Mouse (Mus musculus) CH12.LX (cell line): ENCODE results near the gene Creg2. TPM values are rescaled to one million over a fixed set of nuclear protein-coding genes. Genes with fewer than 3 reads are reported as not detected.

ENCODE experiments used
- DNase-seq: peaks from one replicate; pipeline ENCODE4 v3.0.0-alpha.2; 2013; ENCODE audit errors: extremely low read depth
- H3K27ac ChIP-seq: 2 replicates; pipeline ENCODE4 v1.5.1; 2012; ENCODE audit warnings: low read depth, mild to moderate bottlenecking, control low read depth, moderate library complexity; ENCODE audit not compliant: insufficient read depth
- H3K27me3 ChIP-seq: replicated peaks from 2 replicates; pipeline ENCODE3; 2012; ENCODE audit warnings: inconsistent platforms
- H3K36me3 ChIP-seq, 2 experiments: replicated peaks in 1 of 2; 2 replicates each; pipeline versions ENCODE3 to v1.6.1; 2012; ENCODE audit warnings: inconsistent platforms in 1 of 2, low read length in 1 of 2, mild to moderate bottlenecking in 1 of 2, mixed read lengths in 1 of 2, moderate library complexity in 1 of 2; ENCODE audit not compliant: control insufficient read depth in 1 of 2, insufficient read depth in 1 of 2
- H3K4me1 ChIP-seq, 2 experiments: 2 replicates each; pipeline ENCODE4 v1.6.1; 2012; ENCODE audit warnings: inconsistent platforms in 1 of 2, moderate library complexity in 1 of 2; ENCODE audit not compliant: insufficient read depth in 2 of 2, control insufficient read depth in 1 of 2
- H3K4me2 ChIP-seq: 2 replicates; pipeline ENCODE4 v1.6.1; 2012; ENCODE audit warnings: low read depth, mild to moderate bottlenecking, control low read depth; ENCODE audit not compliant: poor library complexity, insufficient read depth, severe bottlenecking
- H3K4me3 ChIP-seq, 3 experiments: fragments of 150-350 bp in 1 of 3; sonication (generic) in 1 of 3; replicated peaks in 1 of 3; 2 replicates each; pipeline versions ENCODE3 to v1.5.1; 2011 to 2012; ENCODE audit warnings: low read depth in 2 of 3, low read length in 2 of 3, mild to moderate bottlenecking in 2 of 3, moderate library complexity in 2 of 3, control low read depth in 1 of 3, improper control_type of control experiment in 1 of 3, inconsistent platforms in 1 of 3, mixed read lengths in 1 of 3; ENCODE audit not compliant: poor library complexity in 1 of 3
- H3K79me2 ChIP-seq: replicated peaks from 2 replicates; pipeline ENCODE4 v1.6.1; 2012; ENCODE audit warnings: mild to moderate bottlenecking, moderate library complexity; ENCODE audit not compliant: control insufficient read depth, poor library complexity, insufficient read depth, severe bottlenecking; ENCODE audit errors: extremely low read depth
- H3K9ac ChIP-seq: 2 replicates; pipeline ENCODE4 v1.6.1; 2012; ENCODE audit warnings: low read depth, mild to moderate bottlenecking, control low read depth, moderate library complexity; ENCODE audit not compliant: insufficient read depth
- H3K9me3 ChIP-seq: replicated peaks from 2 replicates; pipeline ENCODE3; 2012; ENCODE audit warnings: low read length, inconsistent platforms, mixed read lengths
- BHLHE40 ChIP-seq: IDR thresholded peaks from 2 replicates; pipeline ENCODE4 v1.6.1; 2011; ENCODE audit warnings: mild to moderate bottlenecking, low read depth, low read length, improper control_type of control experiment
- CHD1 ChIP-seq: IDR thresholded peaks from 2 replicates; pipeline ENCODE4 v1.6.1; 2012; ENCODE audit warnings: low read depth, low read length, improper control_type of control experiment, inconsistent platforms
- CHD2 ChIP-seq: IDR thresholded peaks from 2 replicates; pipeline ENCODE4 v1.6.1; 2011; ENCODE audit warnings: low read length, improper control_type of control experiment
- E2F4 ChIP-seq: IDR thresholded peaks from 2 replicates; pipeline ENCODE4 v1.6.1; 2011; ENCODE audit warnings: low read depth, low read length, improper control_type of control experiment; ENCODE audit not compliant: insufficient replicate concordance
- JUN ChIP-seq: IDR thresholded peaks from 2 replicates; pipeline ENCODE4 v1.6.1; 2011; ENCODE audit warnings: low read depth, mild to moderate bottlenecking, low read length, improper control_type of control experiment, moderate library complexity; ENCODE audit not compliant: insufficient read depth
- JUND ChIP-seq: conservative IDR thresholded peaks from 2 replicates; pipeline ENCODE4 v1.6.1; 2011; ENCODE audit warnings: low read depth, low read length, improper control_type of control experiment
- KAT2A ChIP-seq: IDR thresholded peaks from 2 replicates; pipeline ENCODE4 v1.6.1; 2012; ENCODE audit warnings: low read length, improper control_type of control experiment, inconsistent platforms; ENCODE audit not compliant: insufficient replicate concordance
- MAZ ChIP-seq: IDR thresholded peaks from 2 replicates; pipeline ENCODE4 v1.6.1; 2012; ENCODE audit warnings: low read depth, mild to moderate bottlenecking, inconsistent platforms, low read length, improper control_type of control experiment, moderate library complexity
- MYC ChIP-seq: IDR thresholded peaks from 2 replicates; pipeline ENCODE4 v1.6.1; 2011; ENCODE audit warnings: low read depth, mild to moderate bottlenecking, improper control_type of control experiment, low read length
- PAX5 ChIP-seq: IDR thresholded peaks from 2 replicates; pipeline ENCODE4 v1.6.1; 2012; ENCODE audit warnings: low read length, inconsistent platforms, mixed read lengths
- POLR2A ChIP-seq: IDR thresholded peaks from 2 replicates; pipeline ENCODE4 v1.6.1; 2011; ENCODE audit warnings: low read depth, mild to moderate bottlenecking, improper control_type of control experiment, low read length
- POLR2AphosphoS2 ChIP-seq: IDR thresholded peaks from 2 replicates; pipeline ENCODE4 v1.6.1; 2011; ENCODE audit warnings: low read depth, low read length, improper control_type of control experiment
- RAD21 ChIP-seq: IDR thresholded peaks from 2 replicates; pipeline ENCODE4 v1.6.1; 2011; ENCODE audit warnings: low read depth, mild to moderate bottlenecking, low read length, improper control_type of control experiment, moderate library complexity
- RCOR1 ChIP-seq: conservative IDR thresholded peaks from 2 replicates; pipeline ENCODE4 v1.6.1; 2012; ENCODE audit warnings: low read depth, mild to moderate bottlenecking, inconsistent platforms, low read length, improper control_type of control experiment
- SMC3 ChIP-seq: IDR thresholded peaks from 2 replicates; pipeline ENCODE4 v1.6.1; 2011; ENCODE audit warnings: low read depth, low read length, improper control_type of control experiment
- UBTF ChIP-seq: IDR thresholded peaks from 2 replicates; pipeline ENCODE4 v1.6.1; 2012; ENCODE audit warnings: low read depth, mild to moderate bottlenecking, inconsistent platforms, low read length, improper control_type of control experiment, moderate library complexity
- USF1 ChIP-seq: IDR thresholded peaks from 2 replicates; pipeline ENCODE4 v1.6.1; 2014; ENCODE audit warnings: low read depth, mild to moderate bottlenecking, inconsistent platforms, low read length, improper control_type of control experiment
- ZC3H11A ChIP-seq: IDR thresholded peaks from 2 replicates; pipeline ENCODE4 v1.6.1; 2012; ENCODE audit warnings: low read depth, mild to moderate bottlenecking, inconsistent platforms, low read length, improper control_type of control experiment
- ZNF384 ChIP-seq: IDR thresholded peaks from 2 replicates; pipeline ENCODE4 v1.6.1; 2012; ENCODE audit warnings: low read depth, low read length, improper control_type of control experiment, inconsistent platforms
- dilution Hi-C: fragments of 300-500 bp; cut with MboI; formaldehyde crosslinking; loops from 2 replicates; pipeline ENCODE4 v1.14.3; 2020; ENCODE audit warnings: low sequenced_read_pairs; ENCODE audit not compliant: extremely low pct_unique_long_range_greater_than_20kb, extremely low pct_ligation_motif_present
- in situ Hi-C: fragments of 300-500 bp; cut with MboI; formaldehyde crosslinking; loops from 3 replicates; pipeline ENCODE4 v1.14.3; 2019; ENCODE audit warnings: low sequenced_read_pairs, low pct_ligation_motif_present, low pct_unique_long_range_greater_than_20kb, mixed read lengths
- polyA plus RNA-seq: library from polyadenylated mRNA; unstranded; fragments of >175 nt; gene quantifications from 2 replicates; pipeline ENCODE4 v1.2.1, GENCODE M21; 2012; ENCODE audit warnings: low read depth; ENCODE audit not compliant: insufficient read length
- total RNA-seq, 2 experiments: library from RNA; depleted of rRNA; stranded (reverse); fragments of 300-350 nt in 1 of 2; fragments of >200 nt in 1 of 2; gene quantifications; 2 replicates each; pipeline ENCODE4 v1.2.3; 2012 to 2014

Creg2 gene
- total and polyA plus RNA-seq, 3 experiments: not detected

GRCm38 (mm10) chr1:39613061-39613460 is 38.2 kb downstream of the Creg2 start:
- Histone ChIP-seq H3K36me3 (no peaks in the 10 kb centered on the region), H3K9me3 (no peaks in the 10 kb centered on the region), H3K27me3 (no peaks in the 10 kb centered on the region), H3K4me3 (no peak overlapping the region), H3K79me2 (no peaks in the 10 kb centered on the region), H3K9ac (no peak overlapping the region)
- no peak for DNase-seq
- in situ Hi-C loops: loop anchor here (10.0 kb wide), 1 partner anchor 72 kb away; no protein-coding TSS in a partner anchor
- TF ChIP-seq POLR2AphosphoS2 (no peak), E2F4 (no peak), RCOR1 (no peak), UBTF (no peak), MAZ (no peak), CHD1 (no peak), BHLHE40 (no peak), MYC (no peak), JUND (no peak), KAT2A (no peak), SMC3 (no peak), ZNF384 (no peak), RAD21 (no peak), JUN (no peak), CHD2 (no peak), USF1 (no peak), ZC3H11A (no peak), POLR2A (no peak)
- TF ChIP-seq, all 38 proteins: peak for 0
- dilution Hi-C loops: no loop called here
- no peak overlapping the region for H3K4me2 ChIP-seq
- no peak overlapping the region for H3K27ac ChIP-seq
- peaks cover 0 to 14% of the 10 kb centered on the region in 2 experiments; a peak in 2 of 4 replicates for H3K4me1 ChIP-seq

DNA sequence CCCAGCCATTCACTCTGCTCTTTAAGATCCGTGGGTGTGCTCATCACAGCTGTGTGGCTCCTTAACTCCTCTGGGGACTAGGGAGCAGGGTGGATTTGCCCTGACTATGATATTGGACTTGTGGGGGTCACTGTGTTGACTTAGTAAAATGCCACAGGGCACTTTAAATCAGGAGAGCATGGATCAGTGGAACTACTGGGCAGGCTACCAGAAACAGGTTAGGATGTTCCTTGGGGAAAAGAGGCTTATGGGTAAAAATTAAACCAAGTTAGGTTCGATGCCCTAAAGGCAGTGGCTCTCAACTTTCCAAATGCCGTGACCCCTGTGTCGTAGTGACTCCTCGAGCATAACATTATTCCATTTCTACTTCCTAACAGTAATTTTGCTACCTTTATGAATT is 38.8 kb downstream of the Creg2 start:
- Histone ChIP-seq H3K4me3 (no peak overlapping the region), H3K9ac (no peak overlapping the region), H3K4me1 (peaks cover 0 to 14% of the 10 kb centered on the region in 2 experiments; a peak in 2 of 4 replicates), H3K79me2 (no peaks in the 10 kb centered on the region), H3K27me3 (no peaks in the 10 kb centered on the region), H3K4me2 (no peak overlapping the region), H3K36me3 (no peaks in the 10 kb centered on the region), H3K27ac (no peak overlapping the region), H3K9me3 (no peaks in the 10 kb centered on the region)
- dilution Hi-C loops (no loop called here), in situ Hi-C loops (loop anchor here (10.0 kb wide), 1 partner anchor 72 kb away; no protein-coding TSS in a partner anchor)
- TF ChIP-seq PAX5 (no peak), RCOR1 (no peak), JUN (no peak), BHLHE40 (no peak), JUND (no peak), CHD2 (no peak)
- DNase-seq: no peak
